Mouse (Mus musculus) urinary bladder, postnatal 36 days (tissue): Measurements from ENCODE around the gene Tmprss2.
"Not testable (repeated sequence)": the region's sequence is repeated elsewhere in the genome, so short reads cannot be mapped to it uniquely, and the experiment has no call there.

ENCODE experiments used
- DNase-seq, 2 experiments: peaks; one replicate each; pipeline ENCODE4 v3.0.0; 2022; ENCODE audit warnings: low spot score in 2 of 2, mixed read lengths in 1 of 2

Tmprss2 gene

DNA sequence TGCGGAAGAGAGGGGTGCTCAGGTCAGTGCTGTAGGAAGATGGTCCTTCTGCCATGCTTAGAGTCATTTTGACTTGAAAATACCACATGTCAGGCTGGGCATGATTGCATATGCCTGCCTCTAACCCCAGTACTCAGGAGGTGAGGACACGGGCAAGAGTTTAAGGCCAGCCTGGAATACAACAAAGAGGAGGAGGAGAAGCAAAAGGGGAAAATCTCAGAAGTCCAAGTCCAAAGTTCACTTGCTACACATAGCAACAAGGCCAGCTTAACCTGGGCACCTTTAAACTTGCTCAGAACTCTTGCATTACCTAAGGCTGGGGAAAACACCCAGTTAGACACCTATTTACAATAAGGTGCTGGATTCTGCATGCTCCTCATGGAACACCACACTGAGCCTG, 19.5 kb downstream of the Tmprss2 start:
- DNase-seq: no peak

GRCm38 (mm10) chr16:97582876-97583275, 28.1 kb downstream of the Tmprss2 start:
- DNase-seq: not testable (repeated sequence)

DNA sequence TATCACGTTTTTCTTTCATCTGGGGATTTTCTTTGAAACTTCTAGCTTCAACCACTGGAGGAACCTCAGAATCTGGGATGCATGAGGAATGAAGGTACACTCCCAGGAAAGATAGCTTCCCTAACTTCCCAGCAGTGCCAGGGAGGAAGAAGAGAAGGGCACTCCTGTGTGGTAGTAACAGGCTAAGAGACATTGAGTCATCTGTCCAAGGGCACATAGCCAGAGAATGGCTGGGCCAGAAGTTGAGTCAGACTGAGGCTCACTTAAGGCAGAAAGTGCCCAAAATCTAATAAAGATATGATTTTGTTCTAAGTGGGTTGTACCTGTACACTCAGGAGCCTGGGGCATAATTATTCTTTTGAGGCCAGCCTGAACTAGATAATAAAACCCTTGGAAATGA, 41.6 kb downstream of the Tmprss2 start:
- DNase-seq: no peak

DNA sequence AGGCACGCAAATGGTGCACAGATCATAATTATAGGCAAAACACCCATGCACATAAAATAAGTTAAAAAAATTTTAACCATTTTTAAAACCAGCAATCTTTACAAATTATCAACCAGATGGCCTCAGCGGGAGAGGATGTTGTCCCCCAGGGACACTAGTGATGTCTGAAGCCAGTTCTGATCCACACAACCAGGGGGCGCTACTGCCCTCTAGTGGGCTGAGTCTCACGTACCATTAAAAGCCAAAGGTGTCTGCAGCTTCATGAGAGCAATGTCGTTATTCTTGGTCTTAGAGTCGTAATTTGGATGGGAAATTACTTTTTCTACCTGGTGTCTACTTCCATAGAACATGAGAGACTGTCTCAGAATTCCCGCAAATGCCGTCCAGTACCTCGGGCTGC, 42.3 kb downstream of the Tmprss2 start:
- no peak for DNase-seq

DNA sequence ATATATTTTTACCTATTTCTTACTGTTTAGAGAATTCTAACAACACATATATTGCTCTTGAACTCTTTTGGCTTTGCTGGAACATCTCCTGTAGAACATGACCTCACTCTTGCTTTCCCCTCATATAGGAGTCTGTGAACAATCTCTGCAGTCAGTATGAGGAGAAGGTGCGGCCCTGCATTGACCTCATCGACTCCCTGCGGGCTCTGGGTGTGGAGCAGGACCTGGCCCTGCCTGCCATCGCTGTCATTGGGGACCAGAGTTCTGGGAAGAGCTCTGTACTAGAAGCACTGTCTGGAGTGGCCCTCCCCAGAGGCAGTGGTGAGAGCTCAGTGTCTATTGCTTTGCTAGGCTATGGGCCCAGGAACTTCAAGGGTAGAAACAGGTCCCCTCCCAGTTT, 66.7 kb downstream of the Tmprss2 start:
- DNase-seq: no peak

GRCm38 (mm10) chr16:97536859-97537258, 74.1 kb downstream of the Tmprss2 start:
- DNase-seq: no peak

DNA sequence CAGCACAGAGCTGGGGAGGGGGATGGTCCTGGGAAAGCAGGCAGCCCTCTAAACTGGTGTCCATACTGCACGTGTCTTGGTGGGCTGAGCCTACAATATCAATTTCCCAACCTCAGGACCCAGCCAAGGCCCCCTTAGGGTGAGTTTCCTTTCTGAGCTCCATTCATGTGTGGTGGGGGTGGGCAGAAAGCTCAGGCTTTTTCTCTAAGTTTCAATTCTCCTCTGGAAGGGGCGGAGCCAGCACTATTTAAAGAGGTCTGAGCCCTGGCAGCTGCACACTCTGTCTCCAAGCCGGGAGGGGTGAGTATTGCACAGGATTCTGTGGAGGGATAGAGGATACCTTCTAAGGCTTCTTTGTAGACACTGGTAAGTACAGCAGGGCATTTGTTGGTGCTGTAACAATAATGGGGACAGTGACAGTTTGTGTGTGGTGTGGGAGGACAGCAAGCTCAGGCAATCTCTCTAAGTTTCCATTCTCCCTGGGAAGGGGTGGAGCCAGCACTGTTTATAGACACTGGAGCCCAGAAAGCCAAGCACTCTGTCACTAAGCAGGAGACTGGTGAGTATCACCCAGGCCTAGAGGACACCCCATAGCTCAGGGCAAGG, 75.1 kb downstream of the Tmprss2 start:
- DNase-seq: peak; percentile 33 to 63

- DNase-seq: peak; percentile 48 to 49
Observed at GRCm38 (mm10) chr16:97534876-97535461, 76.0 kb downstream of the Tmprss2 start.

- DNase-seq: no peak
Observed at GRCm38 (mm10) chr16:97534448-97534847, 76.5 kb downstream of the Tmprss2 start.

GRCm38 (mm10) chr16:97533751-97534150, 77.2 kb downstream of the Tmprss2 start:
- DNase-seq: no peak

DNA sequence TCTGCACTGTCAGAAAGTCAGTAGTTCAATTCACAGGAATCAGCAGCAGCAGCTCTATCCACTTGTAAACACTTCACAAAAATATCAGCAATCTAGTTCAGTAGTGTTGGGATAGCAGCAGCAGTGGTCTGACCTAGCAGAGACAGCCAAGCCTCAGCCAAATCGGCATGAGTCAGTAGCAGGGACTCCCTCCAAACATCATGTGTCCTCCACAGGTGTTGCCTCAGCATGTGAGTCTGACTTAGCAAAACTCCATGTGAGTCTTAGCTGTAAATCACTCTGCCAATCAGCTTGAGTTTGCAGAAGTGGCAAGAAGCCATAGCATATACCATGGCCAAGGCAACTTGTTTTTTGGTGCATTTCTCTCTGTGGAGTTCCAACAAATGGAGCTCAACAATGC, 77.9 kb downstream of the Tmprss2 start:
- no peak for DNase-seq

GRCm38 (mm10) chr16:97529241-97529640, 81.8 kb downstream of the Tmprss2 start:
- no peak for DNase-seq

- DNase-seq: peak; percentile 26 to 43
Observed at GRCm38 (mm10) chr16:97523024-97523423, 88.0 kb downstream of the Tmprss2 start.

DNA sequence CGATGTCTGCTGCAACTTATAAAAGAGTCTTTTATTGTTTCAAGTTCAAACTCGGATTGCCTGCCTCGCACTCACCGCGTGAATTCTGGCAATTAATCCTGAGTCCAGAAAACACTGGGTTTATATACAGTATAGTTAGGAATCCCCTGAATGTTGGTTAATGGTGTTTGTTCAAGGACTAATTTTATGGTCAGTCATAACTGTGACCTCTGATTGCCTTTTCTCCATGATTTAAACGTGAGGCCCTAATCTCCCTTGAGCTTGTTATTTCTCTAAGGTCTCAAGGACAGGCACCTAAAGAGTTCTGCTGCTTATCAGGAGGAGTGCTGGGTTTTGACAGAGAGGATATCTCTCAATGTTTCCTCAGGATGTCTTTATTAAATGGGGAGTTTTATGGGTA, 89.0 kb downstream of the Tmprss2 start:
- no peak for DNase-seq

- DNase-seq: no peak
Observed at GRCm38 (mm10) chr16:97516341-97516740, 94.7 kb downstream of the Tmprss2 start.
